Mouse (Mus musculus): ENCODE measurements around the gene Rps27.
"Not testable (repeated sequence)": the region's sequence is repeated elsewhere in the genome, so short reads cannot be mapped to it uniquely, and the experiment has no call there.

Rps27 gene

DNA sequence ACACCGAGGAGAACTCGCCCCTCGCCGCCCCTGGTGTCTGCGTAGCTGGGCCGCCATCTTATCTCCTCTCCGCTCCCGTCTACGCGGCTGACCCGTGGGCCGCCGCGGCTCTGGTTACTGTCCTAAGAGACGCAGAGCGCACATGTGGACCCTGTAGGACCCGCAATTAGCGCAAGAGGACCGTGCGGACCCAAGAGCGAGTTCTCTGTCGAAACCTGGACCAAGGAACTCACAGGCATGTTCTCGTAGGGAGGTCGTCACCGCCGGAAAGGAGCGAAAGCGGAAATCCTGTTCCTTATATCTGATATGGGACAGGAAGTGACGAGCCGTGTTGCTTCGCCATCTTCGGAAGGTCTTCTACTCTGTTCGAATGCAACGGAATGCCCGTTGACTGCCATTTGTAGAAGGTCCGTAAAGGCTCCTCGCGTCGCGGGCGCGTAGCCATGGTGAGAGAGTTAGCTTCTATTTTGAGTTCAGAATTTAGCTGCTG is at the start of gene Rps27, which contains the start of gene Rab13:
Gene Rps27, minus strand, starts transcription at position 275 of the 490 bp plus-strand sequence.
Gene Rab13, plus strand, starts transcription at position 319 of the 490 bp plus-strand sequence.
- DNase-seq, result peak; percentile 90 to 92

DNA sequence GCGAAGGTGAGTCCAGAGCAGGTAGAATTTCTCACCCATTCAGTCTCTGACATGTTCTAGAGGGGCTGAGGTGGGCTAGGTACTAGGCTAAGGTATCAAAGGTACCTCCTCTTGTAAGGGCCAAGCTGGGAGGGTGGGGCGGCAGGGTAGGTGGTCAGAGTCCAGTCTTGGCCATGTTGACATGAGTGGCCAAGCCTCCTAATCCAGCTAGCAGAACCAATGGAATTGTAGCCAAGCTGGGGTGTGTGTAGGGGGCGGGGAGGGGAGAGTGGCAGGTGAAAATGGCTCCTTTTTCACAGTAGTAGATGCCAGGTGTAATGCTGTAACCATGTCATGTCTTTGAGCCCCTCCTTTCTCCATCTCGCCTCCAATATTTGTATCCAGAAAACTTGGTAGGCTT is 45.1 kb upstream of the Rps27 start:
- DNase-seq, result no peak

DNA sequence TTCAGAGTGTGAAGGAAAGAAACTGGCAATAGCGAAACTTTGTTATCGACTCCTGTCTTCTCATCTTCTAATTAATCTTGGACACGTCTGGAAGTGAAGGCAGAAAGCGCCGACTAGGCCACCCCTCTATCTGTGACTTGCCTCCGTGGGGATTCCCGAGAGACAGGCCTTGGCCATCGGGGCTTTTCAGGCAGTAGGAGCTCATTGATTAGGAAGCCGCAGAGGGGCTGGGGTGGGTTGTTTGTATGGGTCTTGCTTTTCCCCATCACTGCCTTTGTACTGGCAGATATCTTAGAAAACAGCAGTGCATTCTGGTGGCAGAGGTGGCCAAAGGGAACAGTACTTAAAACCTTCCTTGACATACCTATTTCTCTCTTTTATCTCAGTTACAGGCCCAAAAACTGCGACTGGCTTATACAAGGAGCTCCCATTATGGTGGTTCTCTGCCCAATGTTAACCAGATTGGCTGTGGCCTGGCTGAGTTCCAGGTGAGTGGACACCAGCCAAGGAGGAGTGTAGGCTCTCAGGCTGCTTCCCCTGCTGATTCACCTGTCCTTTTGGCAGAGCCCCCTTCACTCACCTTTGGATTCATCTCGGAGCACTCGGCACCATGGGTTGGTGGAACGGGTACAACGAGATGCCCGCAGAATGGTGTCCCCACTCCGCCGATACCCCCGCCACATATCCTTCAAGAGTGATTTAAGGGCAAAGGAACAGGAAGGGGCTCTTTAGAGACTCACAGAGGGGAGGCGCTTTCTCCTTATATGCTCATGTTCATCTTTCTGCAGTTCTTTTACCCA is 43.5 kb upstream of the Rps27 start:
- DNase-seq, result no peak

DNA sequence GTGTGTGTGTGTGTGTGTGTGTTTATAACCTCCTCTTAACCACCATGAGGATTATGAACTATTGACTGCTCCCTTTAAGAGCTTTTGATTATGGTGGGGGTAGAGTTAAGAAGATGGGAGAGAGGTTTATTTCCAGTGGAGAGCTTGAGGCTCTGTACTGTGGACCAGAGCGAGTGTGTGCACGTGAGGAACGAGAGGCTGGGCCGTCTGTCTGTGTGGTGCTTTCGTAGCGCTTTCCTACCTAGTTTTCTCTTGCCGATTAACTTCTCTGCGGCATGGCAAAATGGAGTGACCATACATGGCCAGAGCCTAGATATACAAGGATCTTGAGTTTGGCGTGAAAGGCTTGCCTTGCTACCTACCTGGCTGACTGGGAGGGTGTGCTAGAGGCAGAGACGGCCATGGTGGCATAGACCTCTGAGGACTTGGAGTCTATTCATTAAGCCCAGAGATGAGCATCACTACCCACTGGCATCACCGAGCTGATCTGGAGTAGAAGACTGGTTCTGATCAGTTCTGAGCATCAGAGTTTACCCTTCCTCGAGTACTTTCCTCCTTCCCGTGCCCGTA is 42.4 kb upstream of the Rps27 start:
- DNase-seq, result no peak

DNA sequence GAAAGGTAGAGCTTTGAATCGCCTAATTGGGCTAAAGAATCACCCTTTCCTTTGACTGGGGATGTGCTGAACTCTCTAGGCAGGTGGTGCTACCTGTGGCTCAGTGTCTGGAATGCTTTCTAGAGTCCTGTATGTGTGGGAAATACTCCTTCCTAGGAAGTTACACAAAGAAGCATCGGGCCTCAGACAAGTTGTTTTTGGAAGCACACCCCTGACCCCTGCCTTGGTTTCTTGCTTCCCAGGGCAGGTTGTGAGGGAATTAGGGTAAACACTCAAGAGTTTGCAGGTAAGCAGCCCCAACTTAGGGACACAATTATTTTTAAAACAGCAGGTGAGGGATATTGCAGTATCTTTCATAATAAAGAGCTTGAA is 41.7 kb upstream of the Rps27 start:
- DNase-seq, result no peak

DNA sequence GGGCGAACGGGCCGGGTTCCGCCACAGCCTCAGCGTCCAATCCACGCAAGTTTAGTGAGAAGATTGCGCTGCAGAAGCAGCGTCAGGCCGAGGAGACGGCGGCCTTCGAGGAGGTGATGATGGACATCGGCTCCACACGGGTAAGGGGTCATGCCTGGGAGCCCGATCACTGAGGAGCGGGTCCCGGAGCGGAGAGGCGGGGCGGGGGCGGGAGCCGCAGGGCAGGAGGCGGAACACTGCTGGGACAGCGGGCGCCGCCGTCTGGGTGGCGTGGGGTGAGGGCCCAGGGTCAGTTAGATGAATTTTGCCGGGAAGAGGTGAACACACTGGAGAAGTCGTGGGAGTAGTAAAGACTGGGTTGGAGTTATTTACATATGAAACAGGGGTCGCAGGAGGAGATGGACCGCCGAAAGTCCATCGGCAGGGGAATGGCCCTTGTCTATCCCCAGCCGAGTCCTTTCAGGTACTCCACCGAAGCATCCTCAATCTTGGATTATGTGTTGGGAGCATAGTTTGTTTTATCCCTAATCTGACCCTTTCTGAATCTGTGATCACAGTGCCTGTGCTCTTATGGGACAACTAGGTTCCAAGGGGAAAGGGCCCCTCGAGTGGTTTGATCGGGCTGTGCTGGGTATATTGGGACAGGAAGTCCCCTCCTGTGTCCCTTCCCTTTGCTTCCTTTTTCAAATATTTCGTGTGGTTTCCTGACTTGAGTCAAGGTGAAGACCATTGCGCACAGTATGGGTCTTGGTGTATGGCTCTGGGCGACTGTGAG is 41.2 kb upstream of the Rps27 start:
- no peak for DNase-seq

DNA sequence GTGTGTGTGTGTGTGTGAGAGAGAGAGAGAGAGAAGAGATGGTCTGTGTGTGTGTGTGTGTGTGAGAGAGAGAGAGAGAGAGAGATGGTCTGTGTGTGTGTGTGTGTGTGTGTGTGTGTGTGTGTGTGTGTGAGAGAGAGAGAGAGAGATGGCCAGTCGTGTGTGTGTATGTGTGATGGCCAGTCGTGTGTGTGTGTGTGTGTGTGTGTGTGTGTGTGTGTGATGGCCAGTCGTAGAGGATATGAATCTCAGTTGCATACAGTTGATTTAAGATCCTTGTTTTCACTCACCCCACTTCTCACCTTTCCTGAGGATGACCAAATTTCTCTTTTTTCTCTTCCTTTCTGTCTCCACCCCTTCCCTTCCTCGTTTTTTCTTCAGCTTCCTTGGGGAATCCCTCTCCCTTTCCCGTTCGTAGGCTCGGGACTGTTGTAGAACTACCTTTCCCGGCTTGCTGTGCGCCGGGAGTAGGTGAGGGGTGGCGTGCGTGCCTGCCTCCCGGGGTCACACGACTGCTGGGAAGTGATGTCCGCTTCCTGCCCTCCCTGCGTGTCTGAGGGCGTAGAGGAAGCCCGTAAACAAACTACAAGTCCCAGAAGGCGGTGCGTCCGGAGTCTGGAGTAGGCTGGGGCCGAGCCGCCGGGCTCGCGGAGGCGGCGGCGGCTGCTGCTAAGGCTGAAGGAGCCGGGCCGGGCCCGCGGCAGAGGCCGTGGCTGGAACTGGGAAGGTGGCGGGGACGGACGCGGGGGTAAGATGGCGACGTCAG is 40.4 kb upstream of the Rps27 start, which contains the start of gene Crtc2:
Gene Crtc2, plus strand, starts transcription at position 511 of the 766 bp plus-strand sequence.
- DNase-seq, result peak; percentile 96 to 98

DNA sequence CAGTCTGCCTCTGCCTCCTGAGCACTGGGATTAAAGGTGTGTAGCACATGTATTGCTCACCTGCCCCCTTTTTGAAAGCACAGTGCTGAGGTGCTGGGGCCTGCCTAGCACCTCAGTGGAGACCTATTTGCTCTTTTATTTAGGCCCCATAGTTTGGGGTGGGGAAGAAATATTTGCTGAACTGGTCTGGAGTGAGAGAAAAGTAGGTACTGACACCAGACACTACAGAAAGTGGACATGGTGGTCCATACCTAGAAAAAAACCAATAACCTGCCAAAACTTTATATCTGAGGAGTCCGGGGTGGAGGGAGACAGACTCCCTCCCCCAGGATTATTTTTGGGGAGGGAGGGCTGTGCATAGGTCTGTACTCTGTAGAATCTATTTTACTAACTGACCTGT is 39.7 kb upstream of the Rps27 start:
- not testable (repeated sequence) for DNase-seq

DNA sequence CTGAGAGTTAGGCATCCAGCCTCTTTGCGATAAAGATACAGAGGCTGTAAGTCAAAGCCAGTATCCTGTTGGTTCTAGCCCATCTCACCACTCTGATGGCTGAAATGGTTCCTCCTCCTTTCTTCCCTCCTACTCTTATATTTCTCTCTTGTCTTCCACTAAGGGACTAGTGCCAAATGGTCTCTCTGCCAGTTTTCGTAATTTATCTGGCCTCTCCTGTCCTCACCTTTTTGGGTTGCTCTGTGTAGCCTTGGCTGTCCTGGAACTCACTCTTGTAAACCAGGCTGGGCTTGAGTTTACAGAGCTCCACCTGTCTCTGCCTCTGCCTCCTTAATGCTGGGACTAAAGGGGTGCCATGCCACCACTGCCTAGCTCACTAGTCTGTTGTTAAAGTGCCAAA is 39.2 kb upstream of the Rps27 start:
- DNase-seq, result not testable (repeated sequence)

DNA sequence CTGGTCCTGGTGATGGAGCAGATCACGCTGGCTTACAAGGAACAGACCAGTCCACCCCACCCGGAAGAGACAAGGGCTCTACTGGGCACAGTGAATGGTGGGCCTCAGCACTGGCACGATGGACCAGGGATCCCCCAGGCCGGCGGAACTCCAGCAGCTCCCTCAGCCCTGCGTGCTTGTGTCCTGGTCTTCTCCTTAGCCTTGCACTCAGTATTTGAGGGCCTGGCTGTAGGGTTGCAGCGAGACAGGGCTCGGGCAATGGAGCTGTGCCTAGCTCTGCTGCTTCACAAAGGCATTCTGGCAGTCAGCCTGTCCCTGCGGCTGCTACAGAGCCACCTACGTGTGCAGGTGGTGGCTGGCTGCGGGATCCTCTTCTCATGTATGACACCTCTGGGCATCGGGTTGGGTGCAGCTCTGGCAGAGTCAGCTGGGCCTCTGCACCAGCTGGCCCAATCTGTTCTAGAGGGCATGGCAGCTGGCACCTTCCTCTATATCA is 38.3 kb upstream of the Rps27 start:
- DNase-seq, result not testable (repeated sequence)

DNA sequence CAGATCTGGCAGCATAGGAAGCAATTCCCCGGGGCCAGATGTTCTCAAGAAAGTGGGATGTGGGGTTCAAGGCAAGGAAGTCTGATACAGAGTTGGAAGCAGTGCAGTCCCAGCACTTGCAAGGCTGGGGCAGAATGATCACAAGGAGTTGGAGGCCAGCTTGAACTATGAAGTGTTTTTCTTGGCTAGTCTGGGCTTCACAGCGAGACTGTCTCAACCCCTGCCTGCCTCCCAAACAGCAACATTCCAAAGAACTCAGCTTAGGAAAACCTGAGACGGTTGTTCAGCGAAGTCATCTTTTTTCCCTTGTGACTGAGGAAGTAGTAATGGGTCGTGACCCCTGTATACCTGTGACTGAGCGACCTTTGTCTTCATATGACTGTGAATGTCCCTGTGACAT is 37.3 kb upstream of the Rps27 start:
- DNase-seq, result no peak

DNA sequence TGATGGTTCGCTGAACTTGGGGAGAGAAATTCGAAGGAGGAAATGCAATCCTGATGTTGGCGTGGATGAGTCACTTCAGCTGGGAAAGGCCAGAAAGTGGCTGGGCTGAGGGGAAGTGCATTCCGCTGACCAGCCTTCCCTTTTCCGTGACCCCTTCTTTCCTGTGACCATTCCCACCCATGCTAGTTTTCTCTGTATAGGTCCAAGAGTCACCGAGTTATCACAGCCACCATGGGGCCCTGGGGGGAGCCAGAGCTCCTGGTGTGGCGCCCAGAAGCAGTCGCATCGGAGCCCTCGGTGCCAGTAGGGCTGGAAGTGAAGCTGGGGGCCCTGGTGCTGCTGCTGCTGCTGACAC is 35.3 kb upstream of the Rps27 start:
- peak; percentile 55 to 62 for DNase-seq

DNA sequence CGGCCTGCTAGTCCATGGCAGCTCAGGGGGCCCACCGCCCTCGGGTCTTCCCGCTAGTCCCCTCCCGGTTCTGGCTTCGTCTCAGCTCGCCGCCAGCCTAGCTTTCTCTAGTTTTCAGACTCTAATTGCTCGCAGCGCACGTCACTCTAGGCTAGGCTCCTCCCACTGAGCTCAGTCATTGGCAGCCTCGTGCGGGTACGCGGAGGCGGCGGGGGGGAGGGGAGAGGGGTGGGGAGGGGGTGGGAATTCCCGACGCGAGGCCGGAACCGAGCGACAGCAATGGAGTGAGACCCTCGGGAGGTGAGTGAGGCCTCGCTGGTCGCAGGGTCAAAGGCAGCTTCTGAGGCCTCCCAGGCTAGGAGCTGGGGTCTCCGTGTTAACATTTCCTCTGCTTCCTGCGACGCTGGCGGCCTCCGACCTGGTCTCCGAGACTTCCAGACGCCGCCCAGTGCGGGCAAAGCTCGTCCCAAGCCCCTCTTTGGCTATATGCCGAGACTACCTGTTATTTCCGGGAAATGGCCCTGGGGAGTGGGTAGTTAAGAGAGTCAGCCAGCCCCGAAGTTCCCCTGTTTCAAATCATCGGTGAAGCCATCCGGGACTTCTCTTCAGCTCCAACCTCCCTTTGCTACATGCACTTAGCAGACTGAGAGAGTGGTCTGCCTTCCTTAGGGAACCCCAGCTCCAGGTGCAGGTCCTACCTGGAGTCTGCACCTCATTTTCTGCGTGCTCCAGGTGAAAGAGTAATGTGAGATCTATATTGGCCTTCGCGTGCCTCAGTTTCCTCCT is 34.7 kb upstream of the Rps27 start, which contains the start of gene Slc39a1:
Gene Slc39a1, plus strand, starts transcription at position 213 of the 786 bp plus-strand sequence.
- DNase-seq, result peak; percentile 94 to 96

DNA sequence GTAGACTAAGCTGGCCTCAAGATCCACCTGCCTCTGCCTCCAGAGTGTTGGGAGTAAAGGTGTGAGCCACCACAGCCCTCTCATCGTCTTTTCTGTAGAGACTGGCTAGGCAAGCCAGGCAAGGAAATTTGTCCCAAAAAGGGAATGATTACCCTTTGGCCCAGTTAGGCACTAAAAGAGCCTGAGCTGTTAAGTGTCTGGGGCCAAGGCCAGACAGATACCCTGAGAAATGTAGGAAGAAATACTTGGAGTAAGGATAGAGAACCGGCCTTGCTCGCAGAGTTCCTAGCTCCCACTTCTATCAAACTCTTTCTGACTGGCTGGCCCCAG is 34.1 kb upstream of the Rps27 start:
- no peak for DNase-seq

DNA sequence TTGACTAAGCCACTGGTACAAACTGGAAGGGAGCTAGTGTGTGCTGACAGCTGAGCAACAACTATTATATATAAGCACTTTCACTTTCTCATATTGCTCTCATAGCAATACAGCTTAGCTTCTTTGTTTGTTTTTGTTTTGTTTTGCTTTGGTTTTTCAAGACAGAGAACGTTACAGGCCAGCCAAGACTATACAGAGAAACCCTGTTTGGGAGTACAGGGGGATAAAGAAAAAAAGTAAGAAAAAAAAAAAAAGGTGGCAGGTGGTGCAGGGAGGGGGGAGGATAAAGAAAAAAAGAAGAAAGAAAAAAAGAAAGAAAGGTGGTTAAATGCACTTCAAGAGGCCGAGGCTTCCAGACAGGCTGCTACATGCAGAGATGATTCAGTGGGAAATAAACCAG is 32.0 kb upstream of the Rps27 start:
- DNase-seq, result no peak

DNA sequence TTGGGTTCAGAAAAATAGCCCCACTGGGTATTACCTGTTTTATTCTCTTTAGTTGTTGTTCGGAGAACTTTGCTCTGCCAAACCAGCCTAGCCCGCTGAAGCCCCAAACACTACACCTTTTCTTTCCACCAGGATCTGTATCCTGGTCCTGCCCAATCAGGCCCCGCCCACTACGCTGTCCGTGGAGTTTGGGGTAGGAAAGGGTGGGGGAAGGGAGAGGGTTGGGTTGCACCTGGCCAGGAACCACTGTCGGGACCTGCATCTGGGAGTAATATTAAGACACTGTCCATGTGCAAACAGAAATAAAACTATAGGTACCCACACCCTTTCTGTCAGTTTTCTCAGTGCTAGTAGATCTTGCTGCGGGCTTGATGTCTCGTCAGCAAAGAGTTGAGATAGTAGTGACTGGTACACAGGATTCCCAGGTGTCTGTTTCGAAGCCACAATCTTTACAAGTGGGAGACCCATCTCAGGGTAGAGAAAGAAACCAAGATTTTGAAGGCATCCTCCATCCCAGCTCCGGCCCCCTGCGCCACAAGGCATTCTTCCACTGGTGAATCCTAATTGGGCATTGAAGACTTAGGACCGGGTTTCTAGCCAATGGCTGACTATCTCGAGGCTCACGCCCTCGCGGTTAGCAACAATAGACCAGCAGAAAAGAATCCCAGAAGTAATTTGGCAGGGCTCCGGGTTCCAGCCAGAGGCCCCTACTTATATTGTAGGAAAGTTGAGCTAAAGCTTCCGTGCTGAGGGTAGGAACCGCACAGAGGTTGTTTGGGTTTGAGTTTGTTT is 29.7 kb upstream of the Rps27 start, which contains the start of gene Creb3l4:
Gene Creb3l4, minus strand, starts transcription at position 529 of the 792 bp plus-strand sequence.
- peak; percentile 57 to 69 for DNase-seq

DNA sequence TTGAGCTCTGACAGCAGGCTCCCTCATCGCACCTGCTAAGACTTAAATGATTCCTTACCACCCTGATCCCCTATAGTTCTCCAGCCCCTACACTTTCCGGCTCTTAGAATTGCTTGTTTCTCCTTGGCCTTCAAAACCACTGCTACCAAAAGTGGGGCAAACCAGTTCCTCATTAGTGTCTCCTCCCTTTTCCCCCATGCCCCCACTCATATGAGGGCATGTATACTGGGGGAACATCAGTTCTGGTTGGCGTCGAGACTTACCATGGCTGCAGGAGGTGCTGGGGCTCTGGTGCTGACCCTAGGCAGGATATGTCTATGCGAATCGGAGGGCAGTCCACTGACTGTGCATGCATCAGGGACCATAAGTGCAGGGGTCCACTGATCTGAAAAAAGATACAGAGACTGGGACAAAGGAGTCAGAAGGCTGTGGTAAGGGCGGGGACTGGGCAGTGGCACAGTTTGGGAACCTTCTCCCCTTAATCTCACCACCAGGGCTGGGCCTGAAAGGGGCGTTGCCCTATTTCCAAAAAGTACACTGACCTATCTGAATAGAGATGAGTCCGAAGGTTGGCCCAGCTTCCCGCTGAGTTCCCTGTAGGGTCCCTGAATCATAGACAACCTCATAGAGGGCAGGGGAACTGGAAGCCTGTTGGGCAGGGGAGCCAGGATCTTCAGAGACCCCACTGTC is 28.4 kb upstream of the Rps27 start:
- no peak for DNase-seq

DNA sequence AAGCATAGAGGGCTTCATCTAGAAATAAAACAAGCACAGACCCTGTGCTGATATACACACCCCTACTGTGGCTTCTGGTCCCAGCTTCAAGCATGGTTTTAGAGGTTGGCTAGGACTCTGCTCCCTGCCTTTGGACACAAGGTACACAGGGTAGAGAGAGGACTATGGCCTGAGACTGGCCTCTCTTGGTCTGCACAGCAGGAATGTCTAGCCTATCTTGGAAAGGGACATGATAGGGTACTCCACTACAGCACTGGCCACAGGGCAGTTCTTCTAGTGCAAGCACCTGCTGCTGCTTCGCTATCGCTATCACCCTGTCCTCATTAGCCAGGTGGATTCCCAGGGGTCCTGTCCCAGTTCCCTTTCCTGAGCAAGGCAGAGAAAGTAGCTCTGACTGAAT is 27.8 kb upstream of the Rps27 start:
- DNase-seq, result no peak

DNA sequence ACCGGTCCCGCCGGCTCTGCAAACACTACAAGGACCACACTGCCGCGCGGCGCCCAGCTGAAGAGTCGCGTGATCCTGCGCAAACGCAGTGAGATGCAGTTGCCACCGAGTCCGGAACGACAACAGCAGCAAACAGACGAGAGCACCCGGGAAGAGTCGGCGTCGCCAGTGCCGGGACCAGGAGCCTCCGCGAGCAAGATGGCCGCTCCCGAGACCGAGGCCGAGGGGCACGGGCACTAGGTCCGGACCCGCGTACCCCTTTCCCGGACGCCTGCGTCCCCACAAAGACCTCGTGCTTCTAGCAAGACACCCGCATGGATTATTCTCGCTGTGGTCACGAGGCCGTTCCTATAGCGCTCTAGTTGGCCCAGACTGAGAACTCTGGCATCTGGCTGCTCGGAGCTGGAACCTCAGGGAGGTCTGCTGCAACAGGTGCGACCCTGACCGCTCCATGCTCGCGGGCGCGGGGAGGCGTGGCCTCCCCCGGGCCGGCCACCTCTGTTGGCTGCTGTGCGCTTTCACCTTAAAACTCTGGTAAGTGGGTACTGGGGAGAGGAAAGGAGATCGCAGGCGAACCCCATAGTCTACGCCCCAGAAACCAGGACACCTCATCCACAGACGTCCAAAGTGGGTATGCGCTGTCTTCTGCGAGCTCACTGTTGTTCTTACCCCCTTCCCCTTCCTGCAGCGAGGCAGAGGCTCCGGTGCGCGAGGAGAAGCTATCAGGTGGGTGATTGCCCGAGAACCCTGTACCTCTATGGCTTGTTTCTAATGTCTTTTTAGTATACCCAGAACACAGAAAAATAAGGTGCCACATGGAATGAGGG is 18.3 kb upstream of the Rps27 start, which contains the start of gene Jtb:
Gene Jtb, plus strand, starts transcription at position 91 of the 827 bp plus-strand sequence.
- DNase-seq, result peak; percentile 93 to 96

Data from lung, postnatal 4 days (tissue).